Mouse (Mus musculus) left cerebral cortex, postnatal 4 days (tissue): ENCODE data around the gene Pxk. TPM values are rescaled to one million over a fixed set of nuclear protein-coding genes. Genes with fewer than 3 reads are reported as not detected.

ENCODE experiments used
- DNase-seq: peaks from one replicate; pipeline ENCODE4 v3.0.0-alpha.2; 2022
- intact Hi-C: fragments of 180-260 bp; cut with DNase I; formaldehyde crosslinking; loops from one replicate; pipeline ENCODE4 v1.15.1; 2025
- total RNA-seq, 2 experiments: library from RNA; stranded (reverse); gene quantifications; 2 replicates each; pipeline ENCODE4 v1.2.3; 2021

Gene Pxk
- total RNA-seq, 2 experiments from 2014 or later: 32.3 to 38.0 TPM

GRCm38 (mm10) chr14:8186278-8187045 lies 88.5 kb downstream of the Pxk start:
- no peak for DNase-seq
- intact Hi-C loops: no loop called here

- DNase-seq: no peak
- intact Hi-C loops: no loop called here
Measured at GRCm38 (mm10) chr14:8190556-8190955, 92.5 kb downstream of the Pxk start.

- intact Hi-C loops: no loop called here
- DNase-seq: no peak
Measured at GRCm38 (mm10) chr14:8191331-8191965, 93.4 kb downstream of the Pxk start.

GRCm38 (mm10) chr14:8192727-8193126 lies 94.7 kb downstream of the Pxk start:
- no peak for DNase-seq

GRCm38 (mm10) chr14:8200769-8201168 lies 102.8 kb downstream of the Pxk start:
- intact Hi-C loops: no loop called here
- DNase-seq: no peak

More at GRCm38 (mm10) chr14:8192727-8193126, 94.7 kb downstream of the Pxk start:
- intact Hi-C loops: no loop called here

GRCm38 (mm10) chr14:8201715-8202114 lies 103.7 kb downstream of the Pxk start:
- DNase-seq: no peak
- intact Hi-C loops: no loop called here

- intact Hi-C loops: no loop called here
- DNase-seq: no peak
Measured at GRCm38 (mm10) chr14:8206179-8206910, 108.3 kb downstream of the Pxk start.

GRCm38 (mm10) chr14:8207105-8207504 lies 109.1 kb downstream of the Pxk start:
- intact Hi-C loops: no loop called here
- peak; percentile 74 for DNase-seq

- intact Hi-C loops: no loop called here
Measured at GRCm38 (mm10) chr14:8207543-8207942, 109.5 kb downstream of the Pxk start.

GRCm38 (mm10) chr14:8208876-8209275 lies 110.9 kb downstream of the Pxk start:
- peak; percentile 85 for DNase-seq
- intact Hi-C loops: no loop called here

More at GRCm38 (mm10) chr14:8207543-8207942, 109.5 kb downstream of the Pxk start:
- DNase-seq: no peak

- intact Hi-C loops: loop anchor here (10.0 kb wide), 1 partner anchor 95 kb away; no protein-coding TSS in a partner anchor
Measured at GRCm38 (mm10) chr14:8209896-8210295, 111.9 kb downstream of the Pxk start.

GRCm38 (mm10) chr14:8212996-8213395 lies 115.0 kb downstream of the Pxk start:
- intact Hi-C loops: loop anchor here (10.0 kb wide), 1 partner anchor 92 kb away; no protein-coding TSS in a partner anchor
- DNase-seq: no peak

More at GRCm38 (mm10) chr14:8209896-8210295, 111.9 kb downstream of the Pxk start:
- no peak for DNase-seq

GRCm38 (mm10) chr14:8213803-8214224 lies 115.8 kb downstream of the Pxk start, which contains the start of gene Kctd6:
TSS of gene Kctd6 (plus strand) at chr14:8214140.
- peak; percentile 100 for DNase-seq
- intact Hi-C loops: loop anchor here (10.0 kb wide), 1 partner anchor 91 kb away; no protein-coding TSS in a partner anchor

Other genes with a start within 250 kb of the Pxk start
- gene Gm45521, start 140.9 kb upstream of the Pxk start, total RNA-seq: not detected
- gene Dnase1l3, start 103.6 kb upstream of the Pxk start, total RNA-seq: under 1 TPM in 1 of 2 experiments, not detected in 1; 0.06 TPM
- gene Abhd6, start 95.3 kb upstream of the Pxk start, total RNA-seq: 10 to 100 TPM; 25.5 to 27.3 TPM
- 10 to 100 TPM; 24.4 to 24.7 TPM for gene Rpp14, start 17.8 kb upstream of the Pxk start, total RNA-seq
- gene Pdhb, start 74.8 kb downstream of the Pxk start, total RNA-seq: 100 to 1,000 TPM; 132 to 136 TPM
- 10 to 100 TPM; 23.5 to 24.5 TPM for gene Kctd6, start 115.9 kb downstream of the Pxk start, total RNA-seq
- under 1 TPM; 0.72 TPM for gene Acox2, start 161.1 kb downstream of the Pxk start, total RNA-seq
- gene Fam107a, start 219.8 kb downstream of the Pxk start, total RNA-seq: 1 to 10 TPM; 3.3 to 3.5 TPM